15 mouse cellular contexts compared by ENCODE assay signal in genomic region chr6:126190218-126190871, GRCm38 (mm10). TPM values are rescaled to one million over a fixed set of nuclear protein-coding genes. Genes with fewer than 3 reads are reported as not detected.
DNase-seq lines count a peak whose midpoint lies in the region; ATAC-seq and TF ChIP-seq lines count a peak whose summit lies in the region.
"Had no signal": no experiment of that assay in that cellular context is flagged by ENCODE, and none has a peak within 500 bp of the region (broad histone marks: within the 10 kb centered on the region; RNA-seq: fewer than 3 reads in every experiment).

No protein-coding gene starts in this region.

- H3K4me2 ChIP-seq in heart, embryonic 15.5 days = no peak overlapping the region
- no peak overlapping the region for H3K4me2 ChIP-seq in hindbrain, embryonic 16.5 days (ENCODE audit: low read length)
- H3K4me2 ChIP-seq: limb, embryonic 13.5 days; midbrain, embryonic 12.5 days had no signal

- no peaks in the 10 kb centered on the region for H3K9me3 ChIP-seq in heart, embryonic 15.5 days (replicated peaks)
- H3K9me3 ChIP-seq in hindbrain, embryonic 16.5 days (ENCODE audit: control insufficient read depth, low read length) = no peaks in the 10 kb centered on the region
- H3K9me3 ChIP-seq: midbrain, embryonic 12.5 days had no signal

- H3K36me3 ChIP-seq in heart, embryonic 15.5 days = no peaks in the 10 kb centered on the region
- H3K36me3 ChIP-seq in heart, adult 2 months (ENCODE audit: control insufficient read depth, insufficient read depth, low read length) = no peaks in the 10 kb centered on the region
- H3K36me3 ChIP-seq in hindbrain, embryonic 16.5 days (ENCODE audit: control insufficient read depth, insufficient read depth, low read length) = no peaks in the 10 kb centered on the region
- H3K36me3 ChIP-seq: limb, embryonic 13.5 days; midbrain, embryonic 12.5 days had no signal

- intact Hi-C loops in heart, adult 2 months (cut with DNase I) = no loop called here

- TF ChIP-seq CTCF in heart, adult 2 months (IDR thresholded peaks at IDR 0.05) = no peak

- peak; percentile 79 for ATAC-seq in heart, embryonic 15.5 days (replicated peaks; ENCODE audit: insufficient number of reproducible peaks, insufficient read depth, low FRiP score, low read depth)
- peak; percentile 87 to 90 for ATAC-seq in hematopoietic stem cell, adult 5-6 weeks (replicated peaks in 1 of 2; ENCODE audit: insufficient read depth in 1 of 2, low FRiP score in 2 of 2, low TSS enrichment in 1 of 2, low read depth in 1 of 2, poor library complexity in 2 of 2, severe bottlenecking in 2 of 2)
- ATAC-seq in hindbrain, embryonic 16.5 days = no peak
- ATAC-seq: lung, postnatal 0 days had no signal

- no peak for TF ChIP-seq EP300 in heart, adult 2 months (IDR thresholded peaks at IDR 0.05; ENCODE audit: insufficient read depth, low read depth, low read length)

- H3K27me3 ChIP-seq in heart, embryonic 15.5 days = no peaks in the 10 kb centered on the region
- no peaks in the 10 kb centered on the region for H3K27me3 ChIP-seq in heart, adult 2 months (ENCODE audit: control insufficient read depth, insufficient read depth, low read length)
- no peaks in the 10 kb centered on the region for H3K27me3 ChIP-seq in hindbrain, embryonic 16.5 days (replicated peaks; ENCODE audit: control insufficient read depth, insufficient read depth, low read length)
- H3K27me3 ChIP-seq: limb, embryonic 13.5 days; midbrain, embryonic 12.5 days had no signal

- WGBS in heart, embryonic 15.5 days = 63% methylated on average over 10 of the region's 10 CpGs
- 57% methylated on average over 10 of the region's 10 CpGs for WGBS in heart, adult 2 months
- 85% methylated on average over 10 of the region's 10 CpGs for WGBS in hindbrain, embryonic 16.5 days

- no peaks in the 10 kb centered on the region for H3K4me1 ChIP-seq in heart, embryonic 15.5 days (replicated peaks)
- H3K4me1 ChIP-seq in heart, adult 2 months (ENCODE audit: control insufficient read depth, insufficient read depth, low read length) = no peaks in the 10 kb centered on the region
- no peaks in the 10 kb centered on the region for H3K4me1 ChIP-seq in hindbrain, embryonic 16.5 days (ENCODE audit: control insufficient read depth, insufficient read depth, low read depth, low read length)
- H3K4me1 ChIP-seq: limb, embryonic 13.5 days; midbrain, embryonic 12.5 days had no signal

- no peak for TF ChIP-seq POLR2A in heart, adult 2 months (IDR thresholded peaks at IDR 0.05; ENCODE audit: insufficient read depth, low read depth, low read length)

- H3K27ac ChIP-seq in heart, embryonic 15.5 days = no peak overlapping the region
- no peak overlapping the region for H3K27ac ChIP-seq in heart, adult 2 months
- H3K27ac ChIP-seq in hindbrain, embryonic 16.5 days (ENCODE audit: low read depth, low read length) = no peak overlapping the region
- H3K27ac ChIP-seq: limb, embryonic 13.5 days; midbrain, embryonic 12.5 days had no signal

- H3K9ac ChIP-seq in heart, embryonic 15.5 days = no peak overlapping the region
- no peak overlapping the region for H3K9ac ChIP-seq in heart, adult 2 months (ENCODE audit: low read depth, low read length)
- no peak overlapping the region for H3K9ac ChIP-seq in hindbrain, embryonic 16.5 days (ENCODE audit: low read depth, low read length)
- H3K9ac ChIP-seq: limb, embryonic 13.5 days; midbrain, embryonic 12.5 days had no signal

- no peak overlapping the region for H3K4me3 ChIP-seq in heart, embryonic 15.5 days
- no peak overlapping the region for H3K4me3 ChIP-seq in heart, adult 2 months
- no peak overlapping the region for H3K4me3 ChIP-seq in hindbrain, embryonic 16.5 days (ENCODE audit: low read length)
- H3K4me3 ChIP-seq: limb, embryonic 13.5 days; midbrain, embryonic 12.5 days had no signal

- no peak for DNase-seq in heart, adult 2 months
- DNase-seq in retina, postnatal 1 day = peak; percentile 12
- DNase-seq in retina, embryonic 14.5 days (ENCODE audit: low spot score) = no peak
- DNase-seq in yolk sac, embryonic 10.5 days (ENCODE audit: low spot score) = no peak
- DNase-seq: adrenal gland, postnatal 14 days; cerebellum, adult 11-12 months; cerebellum, postnatal 14 days; right cerebral cortex, adult 18-20 months had no signal

- H3K79me2 ChIP-seq in heart, adult 2 months (replicated peaks; ENCODE audit: control insufficient read depth, insufficient read depth, low read length) = no peaks in the 10 kb centered on the region

RNA-seq across cellular contexts. Expression of gene Ntf3, which starts 23.6 kb away (rescaled TPM):
- 7.0 and 8.0 TPM in 2 replicates for polyA plus RNA-seq in heart, embryonic 15.5 days (2015; fragmentation: Nextera tagmentation; extraction: Ambion mirVana)
- 1 to 10 TPM; 3.9 to 4.1 TPM for total RNA-seq in heart, adult 2 months (2021)
- polyA plus RNA-seq in heart, adult 2 months (2012; rRNA removed) = 4.0 and 4.2 TPM in 2 replicates
- not detected in 2 replicates for total RNA-seq in hematopoietic stem cell, adult 5-6 weeks (2017)
- polyA plus RNA-seq in hindbrain, embryonic 16.5 days (2015; fragmentation: Nextera tagmentation; extraction: Ambion mirVana) = 5.2 and 5.5 TPM in 2 replicates
- total RNA-seq: monocyte, adult 5-6 weeks had no signal
